ENCODE assay signal across 8 mouse cellular contexts in the genomic region with DNA sequence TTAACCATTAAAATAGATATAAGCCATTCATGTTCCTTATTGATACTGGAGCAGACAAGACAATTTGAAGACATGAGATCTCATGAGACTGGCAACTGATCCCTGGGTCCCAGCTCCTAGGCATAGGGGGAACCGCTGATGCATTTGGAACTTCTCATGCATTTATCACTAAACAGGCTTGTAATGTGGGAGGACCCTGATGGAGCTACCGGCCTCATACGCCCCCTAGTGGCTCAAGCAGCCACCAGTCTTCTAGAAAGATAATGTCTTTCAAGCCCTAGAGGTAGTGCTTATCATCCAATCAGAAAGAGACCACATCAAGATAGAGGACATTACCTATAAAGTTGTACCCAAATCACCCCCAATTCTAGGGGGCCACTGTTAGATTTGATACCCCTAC.
A peak's percentile ranks its signal among the peaks of the same experiment; 100 is the strongest.
DNase-seq lines count a peak whose midpoint lies in the region; ATAC-seq and TF ChIP-seq lines count a peak whose summit lies in the region.
"Had no signal": no experiment of that assay in that cellular context is flagged by ENCODE, and none has a peak within 500 bp of the region (broad histone marks: within the 10 kb centered on the region; RNA-seq: fewer than 3 reads in every experiment).

No protein-coding gene starts in this region.

- TF ChIP-seq CTCF in C2C12 (IDR thresholded peaks at IDR 0.05; ENCODE audit: control insufficient read depth, insufficient read depth, insufficient read length): peak; percentile 11
- TF ChIP-seq CTCF in kidney, postnatal 0 days (IDR thresholded peaks at IDR 0.05; ENCODE audit: low read depth): peak; percentile 71
- TF ChIP-seq CTCF in liver, adult 2 months (IDR thresholded peaks at IDR 0.05; ENCODE audit: low read depth, low read length): peak; percentile 73

- no peak overlapping the region for H3K27ac ChIP-seq in embryonic facial prominence, embryonic 14.5 days (replicated peaks; ENCODE audit: low read depth, low read length)
- H3K27ac ChIP-seq in kidney, postnatal 0 days: no peak overlapping the region
- H3K27ac ChIP-seq in liver, adult 2 months (replicated peaks; ENCODE audit: insufficient read depth, low read depth, low read length): no peak overlapping the region
- H3K27ac ChIP-seq: heart, embryonic 15.5 days had no signal

- no peaks in the 10 kb centered on the region for H3K9me3 ChIP-seq in embryonic facial prominence, embryonic 14.5 days (ENCODE audit: control insufficient read depth, low read length)
- H3K9me3 ChIP-seq in kidney, postnatal 0 days (replicated peaks; ENCODE audit: low read length): no peaks in the 10 kb centered on the region
- H3K9me3 ChIP-seq: heart, embryonic 15.5 days had no signal

- no peak overlapping the region for H3ac ChIP-seq in C2C12 (ENCODE audit: control insufficient read depth, insufficient read length, low read depth)

- H3K4me2 ChIP-seq in embryonic facial prominence, embryonic 14.5 days (ENCODE audit: low read depth, low read length): no peak overlapping the region
- H3K4me2 ChIP-seq in kidney, postnatal 0 days (ENCODE audit: low read length): no peak overlapping the region
- H3K4me2 ChIP-seq: heart, embryonic 15.5 days had no signal

- H3K79me2 ChIP-seq in C2C12 (ENCODE audit: control insufficient read depth, insufficient read depth): no peaks in the 10 kb centered on the region
- H3K79me2 ChIP-seq in liver, adult 2 months (ENCODE audit: control insufficient read depth, insufficient read depth, low read length): no peaks in the 10 kb centered on the region

- no peaks in the 10 kb centered on the region for H3K36me3 ChIP-seq in C2C12 (ENCODE audit: control insufficient read depth, insufficient read depth)
- H3K36me3 ChIP-seq in embryonic facial prominence, embryonic 14.5 days (ENCODE audit: control insufficient read depth, insufficient read depth, low read length): no peaks in the 10 kb centered on the region
- H3K36me3 ChIP-seq in kidney, postnatal 0 days (ENCODE audit: insufficient read depth, low read length): no peaks in the 10 kb centered on the region
- H3K36me3 ChIP-seq in liver, adult 2 months (ENCODE audit: control insufficient read depth, insufficient read depth, low read length): no peaks in the 10 kb centered on the region
- H3K36me3 ChIP-seq: heart, embryonic 15.5 days had no signal

- no peak for ATAC-seq in embryonic facial prominence, embryonic 14.5 days (ENCODE audit: low read depth)
- ATAC-seq in kidney, postnatal 0 days (replicated peaks; ENCODE audit: low FRiP score, low read depth): no peak

- no peak overlapping the region for H3K4me3 ChIP-seq in C2C12 (ENCODE audit: insufficient read depth, poor library complexity, severe bottlenecking)
- no peak overlapping the region for H3K4me3 ChIP-seq in embryonic facial prominence, embryonic 14.5 days (ENCODE audit: low read depth, low read length)
- H3K4me3 ChIP-seq in kidney, postnatal 0 days (replicated peaks; ENCODE audit: low read depth, low read length): no peak overlapping the region
- H3K4me3 ChIP-seq in liver, adult 2 months (ENCODE audit: insufficient read depth, low read depth, low read length): no peak overlapping the region
- H3K4me3 ChIP-seq: heart, embryonic 15.5 days had no signal

- no peak for TF ChIP-seq POLR2A in liver, adult 2 months (IDR thresholded peaks at IDR 0.05; ENCODE audit: extremely low read depth, insufficient read depth, low read length)

- no peak overlapping the region for H3K9ac ChIP-seq in embryonic facial prominence, embryonic 14.5 days (ENCODE audit: low read depth, low read length)
- no peak overlapping the region for H3K9ac ChIP-seq in kidney, postnatal 0 days (ENCODE audit: low read depth, low read length)
- H3K9ac ChIP-seq in liver, adult 2 months (ENCODE audit: low read depth, low read length): no peak overlapping the region
- H3K9ac ChIP-seq: heart, embryonic 15.5 days had no signal

- no peaks in the 10 kb centered on the region for H3K27me3 ChIP-seq in C2C12 (ENCODE audit: control insufficient read depth, insufficient read depth, insufficient read length)
- H3K27me3 ChIP-seq in embryonic facial prominence, embryonic 14.5 days (replicated peaks; ENCODE audit: control insufficient read depth, insufficient read depth, low read length): peaks cover 21% of the 10 kb centered on the region
- no peaks in the 10 kb centered on the region for H3K27me3 ChIP-seq in kidney, postnatal 0 days (ENCODE audit: insufficient read depth, low read length)
- no peaks in the 10 kb centered on the region for H3K27me3 ChIP-seq in liver, adult 2 months (ENCODE audit: control insufficient read depth, insufficient read depth, low read length)

- H3K79me3 ChIP-seq in C2C12 (ENCODE audit: low read depth): no peaks in the 10 kb centered on the region

- H3K4me1 ChIP-seq in embryonic facial prominence, embryonic 14.5 days (ENCODE audit: control insufficient read depth, insufficient read depth, low read length): no peaks in the 10 kb centered on the region
- no peaks in the 10 kb centered on the region for H3K4me1 ChIP-seq in kidney, postnatal 0 days (replicated peaks; ENCODE audit: insufficient read depth, low read length)
- no peaks in the 10 kb centered on the region for H3K4me1 ChIP-seq in liver, adult 2 months (ENCODE audit: control insufficient read depth, insufficient read depth, low read length)
- H3K4me1 ChIP-seq: heart, embryonic 15.5 days had no signal

- DNase-seq in 416B (ENCODE audit: low read depth): peak; percentile 44
- DNase-seq in adrenal gland, postnatal 25 days: peak; percentile 61
- peak; percentile 48 for DNase-seq in embryonic facial prominence, embryonic 14.5 days (ENCODE audit: low spot score)
- peak; percentile 41 for DNase-seq in kidney, postnatal 0 days (ENCODE audit: low spot score)
- DNase-seq in liver, adult 2 months (ENCODE audit: extremely low read depth, low read depth, low spot score): peak; percentile 18
- peak; percentile 30 to 48 for DNase-seq in right cerebral cortex, postnatal 10 days (ENCODE audit: low spot score in 2 of 2)

- 15% methylated on average over 3 of the region's 3 CpGs for WGBS in embryonic facial prominence, embryonic 14.5 days
- WGBS in kidney, postnatal 0 days: 8% methylated on average over 3 of the region's 3 CpGs
- 7% methylated on average over 3 of the region's 3 CpGs for WGBS in liver, adult 2 months

TF ChIP-seq in C2C12, 6 proteins besides CTCF, POLR2A, EP300 and RAD21:
- TF ChIP-seq USF1 (IDR thresholded peaks at IDR 0.05; ENCODE audit: low read depth) (no peak), MYOG (IDR thresholded peaks at IDR 0.05; ENCODE audit: control insufficient read depth, extremely low read depth, insufficient read length) (no peak), CEBPB (IDR thresholded peaks at IDR 0.05; ENCODE audit: low read depth) (no peak), MAX (IDR thresholded peaks at IDR 0.05) (no peak), MYOD1 (IDR thresholded peaks at IDR 0.05; ENCODE audit: control insufficient read depth, insufficient read length, low read depth) (no peak), FOSL1 (IDR thresholded peaks at IDR 0.05; ENCODE audit: insufficient read depth, low read length, poor library complexity, severe bottlenecking) (no peak)

Comparison
In these comparisons a context has a peak if more than half of its experiments do, and no peak if none do; other contexts are left out.
1. CTCF ChIP-seq: peak in every context shown above with its lines; median percentile 73 in liver, adult 2 months; 71 in kidney, postnatal 0 days; 11 in C2C12.